Mouse (Mus musculus) heart, postnatal 14 days (tissue): ENCODE results near the gene Ccdc172. TPM values are rescaled to one million over a fixed set of nuclear protein-coding genes. Genes with fewer than 3 reads are reported as not detected.

Experiments
- DNase-seq, 2 experiments: peaks; one replicate each; pipeline ENCODE4 v3.0.0; 2021 to 2022
- intact Hi-C: fragments of 180-260 bp; cut with DNase I; formaldehyde crosslinking; loops from one replicate; pipeline ENCODE4 v1.15.1; 2025
- long read RNA-seq, 2 experiments: library from polyadenylated mRNA; stranded (forward); transcript quantifications; one replicate each; pipeline ENCODE4 v2.0.0; 2021
- total RNA-seq, 2 experiments: library from RNA; stranded (reverse); gene quantifications; 2 replicates each; pipeline ENCODE4 v1.2.3; 2021

Gene Ccdc172
- not detected for total RNA-seq
- long read RNA-seq, experiment 1 = 0 reads
- long read RNA-seq, experiment 2 = 0 reads

- no peak for DNase-seq
- intact Hi-C loops = no loop called here
These were observed at the start of gene Ccdc172 for GRCm38 (mm10) chr19:58511818-58512217. Gene Ccdc172, plus strand, starts transcription at chr19:58511993.

- DNase-seq = no peak
- intact Hi-C loops = no loop called here
These were observed 48.0 kb upstream of the Ccdc172 start for GRCm38 (mm10) chr19:58463755-58464154.

- intact Hi-C loops = loop anchor here (2.0 to 5.0 kb wide), 5 partner anchors 396 to 811 kb away; no protein-coding TSS in a partner anchor
- no peak for DNase-seq
These were observed 43.5 kb upstream of the Ccdc172 start for GRCm38 (mm10) chr19:58468331-58468730.

GRCm38 (mm10) chr19:58469421-58469820 lies 42.4 kb upstream of the Ccdc172 start:
- peak; percentile 84 to 92 for DNase-seq
- intact Hi-C loops = loop anchor here (2.0 to 5.0 kb wide), 5 partner anchors 397 to 812 kb away; no protein-coding TSS in a partner anchor

- no peak for DNase-seq
- intact Hi-C loops = no loop called here
These were observed 37.5 kb upstream of the Ccdc172 start for GRCm38 (mm10) chr19:58474251-58474650.

- no peak for DNase-seq
- intact Hi-C loops = no loop called here
These were observed 29.3 kb upstream of the Ccdc172 start for GRCm38 (mm10) chr19:58482373-58482977.

GRCm38 (mm10) chr19:58486686-58487085 lies 25.1 kb upstream of the Ccdc172 start:
- DNase-seq = no peak
- intact Hi-C loops = no loop called here

GRCm38 (mm10) chr19:58497106-58497505 lies 14.7 kb upstream of the Ccdc172 start:
- no peak for DNase-seq
- intact Hi-C loops = no loop called here

- peak in 1 of 2 experiments; percentile 17 for DNase-seq
- intact Hi-C loops = no loop called here
These were observed 12.3 kb upstream of the Ccdc172 start for GRCm38 (mm10) chr19:58499420-58499966.

- intact Hi-C loops = no loop called here
- DNase-seq = no peak
These were observed 11.7 kb upstream of the Ccdc172 start for GRCm38 (mm10) chr19:58500049-58500448.

GRCm38 (mm10) chr19:58521696-58522095 lies 9.9 kb downstream of the Ccdc172 start:
- DNase-seq = no peak
- intact Hi-C loops = no loop called here

GRCm38 (mm10) chr19:58523736-58524394 lies 12.1 kb downstream of the Ccdc172 start:
- no peak for DNase-seq
- intact Hi-C loops = no loop called here

- intact Hi-C loops = no loop called here
- no peak for DNase-seq
These were observed 13.9 kb downstream of the Ccdc172 start for GRCm38 (mm10) chr19:58525457-58526239.

- DNase-seq = no peak
- intact Hi-C loops = no loop called here
These were observed 21.3 kb downstream of the Ccdc172 start for GRCm38 (mm10) chr19:58533077-58533476.

- DNase-seq = no peak
- intact Hi-C loops = no loop called here
These were observed 24.9 kb downstream of the Ccdc172 start for GRCm38 (mm10) chr19:58536691-58537090.

- intact Hi-C loops = no loop called here
- DNase-seq = no peak
These were observed 28.6 kb downstream of the Ccdc172 start for GRCm38 (mm10) chr19:58540396-58540795.

- intact Hi-C loops = no loop called here
These were observed 36.6 kb downstream of the Ccdc172 start for GRCm38 (mm10) chr19:58548367-58548766.

GRCm38 (mm10) chr19:58550489-58550888 lies 38.7 kb downstream of the Ccdc172 start:
- no peak for DNase-seq
- intact Hi-C loops = no loop called here

More at GRCm38 (mm10) chr19:58548367-58548766, 36.6 kb downstream of the Ccdc172 start:
- no peak for DNase-seq

GRCm38 (mm10) chr19:58550916-58551315 lies 39.1 kb downstream of the Ccdc172 start:
- no peak for DNase-seq
- intact Hi-C loops = no loop called here

- no peak for DNase-seq
- intact Hi-C loops = loop anchor here (5.0 kb wide), 1 partner anchor 808 kb away; no protein-coding TSS in a partner anchor
These were observed 43.2 kb downstream of the Ccdc172 start for GRCm38 (mm10) chr19:58554974-58555373.

GRCm38 (mm10) chr19:58558352-58558751 lies 46.6 kb downstream of the Ccdc172 start:
- DNase-seq = peak; percentile 16 to 50
- intact Hi-C loops = loop anchor here (2.0 to 5.0 kb wide), 2 partner anchors 811 to 904 kb away; no protein-coding TSS in a partner anchor
